Mouse (Mus musculus) kidney, postnatal 10 days (tissue): ENCODE measurements around the gene Mast4.

Experiments
- DNase-seq: peaks from one replicate; pipeline ENCODE4 v3.0.0; 2021; ENCODE audit warnings: mixed read lengths

Gene Mast4

GRCm38 (mm10) chr13:103238034-103238705 lies 96.1 kb downstream of the Mast4 start:
- peak; percentile 56 for DNase-seq

DNA sequence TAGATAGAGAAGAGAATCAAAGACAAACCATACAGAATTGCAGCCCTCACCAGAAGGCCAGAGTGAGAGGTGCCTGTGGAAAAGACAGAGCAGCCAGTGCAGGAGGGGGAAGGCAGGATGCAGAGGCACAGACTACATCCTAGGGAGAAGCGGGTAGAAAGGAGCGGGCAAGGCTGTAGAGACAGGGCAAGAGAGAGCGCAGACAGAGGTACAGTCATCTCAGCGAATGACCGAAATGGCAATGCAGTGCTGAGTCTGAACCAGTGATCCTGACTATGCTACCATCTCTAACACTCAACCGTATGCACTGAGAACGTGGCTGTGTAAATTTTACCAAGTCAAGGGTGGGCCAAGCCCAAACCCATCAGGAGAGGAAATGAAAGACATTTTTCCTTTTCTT lies 102.1 kb downstream of the Mast4 start:
- no peak for DNase-seq

DNA sequence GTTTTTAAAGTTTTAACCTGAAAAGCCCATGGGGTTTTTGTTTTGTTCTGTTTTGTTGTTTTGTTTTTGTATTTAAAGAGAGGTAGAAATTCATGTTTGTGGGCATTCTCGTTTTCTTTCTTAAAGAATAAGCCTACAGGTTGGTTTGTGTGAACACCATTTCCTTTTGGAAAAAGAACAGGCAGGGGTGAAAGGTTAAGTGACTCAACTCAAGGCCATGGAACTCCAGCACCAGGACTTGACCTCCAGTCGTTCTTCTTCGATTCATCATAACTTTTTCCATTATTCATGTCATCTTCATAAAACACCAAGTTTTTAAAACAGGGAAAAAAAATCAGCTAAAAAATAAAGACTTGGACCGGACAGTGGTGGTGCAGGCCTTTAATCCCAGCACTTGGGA lies 105.2 kb downstream of the Mast4 start:
- DNase-seq = no peak

- DNase-seq = peak; percentile 34
Measured at GRCm38 (mm10) chr13:103225895-103226815, 108.1 kb downstream of the Mast4 start.

- no peak for DNase-seq
Measured at GRCm38 (mm10) chr13:103225217-103225894, 108.9 kb downstream of the Mast4 start.

DNA sequence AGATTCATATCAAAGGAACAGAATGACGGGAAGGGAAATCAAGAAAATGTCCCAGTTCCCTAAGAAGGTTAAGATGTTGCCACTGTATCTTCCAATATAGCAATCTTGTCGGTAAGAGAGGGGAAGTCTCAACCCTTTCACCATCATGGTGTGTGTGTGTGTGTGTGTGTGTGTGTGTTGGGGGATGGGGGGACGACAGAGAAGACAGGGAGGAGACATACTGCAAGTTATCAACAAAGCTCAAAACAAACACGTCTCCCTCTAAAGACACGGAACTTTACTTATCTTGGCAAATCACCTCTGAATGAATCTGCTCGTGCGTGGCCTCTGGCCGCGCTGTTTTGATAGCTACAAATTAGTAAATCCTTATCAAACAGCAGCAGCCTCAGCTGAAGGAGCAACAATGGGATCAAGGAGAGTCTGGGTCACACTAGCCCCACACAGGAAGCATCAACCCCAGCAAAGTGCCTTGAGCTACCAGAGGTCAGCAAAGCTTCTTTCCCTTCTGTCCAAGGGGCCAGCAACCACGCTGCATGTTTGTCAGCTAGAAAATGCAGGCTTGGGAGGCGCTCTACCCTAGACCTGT lies 113.7 kb downstream of the Mast4 start:
- DNase-seq = no peak

DNA sequence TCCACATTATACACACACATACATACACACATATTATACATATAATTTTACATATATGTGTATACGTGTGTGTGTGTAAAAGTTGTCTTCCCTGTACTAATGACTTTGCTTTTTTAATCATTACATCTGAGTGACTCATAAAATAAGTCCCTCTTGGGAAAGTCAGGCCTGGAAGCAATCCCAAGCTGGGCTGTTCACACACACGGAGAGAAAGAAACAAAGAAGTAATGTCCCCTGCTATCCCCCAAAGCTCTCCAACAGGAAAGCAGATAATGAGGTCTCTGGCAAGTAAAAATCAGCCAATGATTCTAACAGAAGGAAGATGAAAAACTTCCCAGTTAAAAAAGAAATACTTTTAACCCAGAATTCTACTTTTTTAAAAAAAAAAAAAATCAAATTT lies 114.3 kb downstream of the Mast4 start:
- DNase-seq = no peak

- DNase-seq = no peak
Measured at GRCm38 (mm10) chr13:103217486-103217885, 116.8 kb downstream of the Mast4 start.

DNA sequence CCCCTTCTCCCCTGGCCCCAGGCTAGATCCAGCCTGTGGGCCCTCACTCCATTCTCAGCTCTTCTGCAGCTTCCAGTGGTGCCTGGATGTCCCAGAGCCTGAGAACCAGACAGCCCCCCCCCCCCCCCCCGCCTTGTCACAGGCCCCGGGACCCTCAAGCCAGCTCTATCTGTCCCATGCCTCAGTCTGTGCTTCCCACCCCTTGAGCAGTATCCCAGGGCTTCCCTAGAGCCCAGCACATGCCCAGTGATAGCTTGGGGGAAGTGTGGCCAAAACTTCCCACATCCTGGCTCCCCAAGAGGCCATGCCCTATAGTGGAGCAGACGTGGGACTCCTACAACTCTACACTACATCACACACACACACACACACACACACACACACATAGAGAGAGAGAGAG lies 119.8 kb downstream of the Mast4 start:
- no peak for DNase-seq

- no peak for DNase-seq
Measured at GRCm38 (mm10) chr13:103211953-103212352, 122.3 kb downstream of the Mast4 start.

GRCm38 (mm10) chr13:103211501-103211941 lies 122.8 kb downstream of the Mast4 start:
- DNase-seq = peak; percentile 60

GRCm38 (mm10) chr13:103210746-103211145 lies 123.6 kb downstream of the Mast4 start:
- no peak for DNase-seq

- no peak for DNase-seq
Measured at GRCm38 (mm10) chr13:103207199-103207598, 127.1 kb downstream of the Mast4 start.

DNA sequence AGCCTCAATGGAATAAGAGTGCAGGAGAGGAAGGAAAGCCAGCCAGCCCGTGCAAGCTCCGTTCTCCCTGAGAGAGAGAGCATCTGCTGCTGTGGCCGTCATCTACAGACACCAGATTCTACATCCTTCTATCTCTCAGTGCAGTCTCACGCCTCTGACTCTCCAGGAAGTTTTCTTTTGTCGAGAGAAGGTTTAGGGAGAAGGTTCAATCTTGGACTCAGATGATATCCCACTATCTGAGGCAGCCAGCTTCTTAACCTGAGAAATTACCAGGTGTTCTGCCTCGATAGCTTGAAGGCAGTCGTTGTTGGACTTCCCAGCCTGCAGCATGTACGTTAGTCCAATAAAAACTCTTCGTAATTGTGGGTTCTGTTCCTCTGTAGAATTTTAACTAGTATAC lies 127.7 kb downstream of the Mast4 start:
- DNase-seq = no peak

DNA sequence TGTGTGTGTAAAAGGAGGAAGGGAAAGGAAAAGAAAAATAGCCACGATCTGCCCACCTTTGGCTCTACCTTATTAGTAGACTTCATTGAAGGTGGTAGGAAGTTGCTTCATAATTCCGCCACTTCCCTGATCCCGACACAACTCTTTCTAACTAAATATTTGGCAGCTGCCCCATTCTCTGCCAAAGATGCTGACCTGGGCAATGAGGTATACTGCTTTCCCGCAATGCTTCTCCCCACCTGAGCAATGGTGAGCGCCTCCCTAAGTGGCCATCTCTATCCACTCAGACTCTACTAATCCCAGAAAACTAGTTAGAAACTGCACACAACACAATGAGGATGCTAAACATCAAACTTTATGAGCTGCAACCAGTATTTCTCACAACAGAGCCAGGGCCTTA lies 129.1 kb downstream of the Mast4 start:
- DNase-seq = no peak

- no peak for DNase-seq
Measured at GRCm38 (mm10) chr13:103203376-103203895, 130.9 kb downstream of the Mast4 start.

DNA sequence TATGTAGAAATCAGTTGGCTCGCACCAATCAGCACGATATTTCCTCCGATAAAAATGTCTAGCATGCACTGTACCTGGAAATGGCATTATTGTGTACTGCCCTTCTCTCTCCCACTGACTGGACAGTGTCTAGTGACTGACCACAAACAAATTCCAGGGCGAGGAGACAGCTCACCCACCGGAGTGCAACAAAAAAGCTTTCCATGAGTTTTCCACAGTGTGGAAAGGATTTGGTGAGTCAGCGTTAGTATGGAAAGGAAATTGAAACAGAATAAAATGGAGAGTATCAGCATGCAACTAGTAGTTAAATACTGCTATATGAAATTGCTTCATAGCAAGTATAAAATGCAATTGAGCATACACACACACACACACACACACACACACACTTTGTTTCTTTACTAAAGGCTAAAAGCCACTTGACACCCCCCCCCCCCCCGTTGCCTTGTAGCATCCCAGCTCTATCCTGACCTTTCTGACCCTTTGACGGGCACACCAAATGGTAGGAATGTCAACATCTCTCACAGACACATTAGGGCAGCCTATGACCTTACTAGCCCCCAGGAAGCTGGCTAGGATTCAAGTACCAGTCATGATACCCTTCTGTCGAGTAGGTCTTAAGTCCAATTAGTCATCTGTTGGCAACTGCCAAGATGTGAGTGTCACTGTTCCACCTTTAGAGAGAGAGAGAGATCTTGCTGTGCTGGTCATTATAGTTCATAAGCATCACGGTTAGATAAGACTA lies 133.1 kb downstream of the Mast4 start:
- no peak for DNase-seq

- DNase-seq = no peak
Measured at GRCm38 (mm10) chr13:103199823-103200660, 134.3 kb downstream of the Mast4 start.

GRCm38 (mm10) chr13:103198210-103198940 lies 135.9 kb downstream of the Mast4 start:
- no peak for DNase-seq

DNA sequence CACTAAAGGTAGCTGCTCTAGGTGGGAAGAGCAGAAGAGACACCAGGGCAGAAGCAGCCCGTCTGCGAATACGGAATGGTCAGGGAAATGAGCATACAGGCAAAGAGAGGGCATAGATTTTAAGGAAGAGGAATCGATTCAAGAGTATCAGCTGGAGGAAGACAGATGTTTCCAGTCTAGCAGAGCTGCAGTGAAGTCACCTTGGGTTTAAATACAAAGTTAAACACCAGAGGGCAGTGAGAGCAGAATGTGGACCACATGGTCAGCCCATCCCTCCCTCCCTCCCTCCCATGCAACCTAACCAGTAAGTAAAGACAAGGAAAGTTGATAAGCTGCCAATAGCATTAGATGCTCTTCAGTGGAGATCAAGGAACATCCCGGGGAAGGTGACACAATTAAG lies 138.0 kb downstream of the Mast4 start:
- no peak for DNase-seq
